Mouse (Mus musculus): ENCODE results near the gene Ikzf3. TPM values are rescaled to one million over a fixed set of nuclear protein-coding genes. Genes with fewer than 3 reads are reported as not detected.

The Ikzf3 gene
- polyA plus RNA-seq, 1 experiment from 2014 or later: not detected

- WGBS: 90% methylated on average over 9 of the region's 9 CpGs
- Histone ChIP-seq H3K4me3 (replicated peaks; ENCODE audit: low read length) (no peak overlapping the region), H3K9ac (replicated peaks; ENCODE audit: low read depth, low read length) (no peak overlapping the region), H3K27ac (ENCODE audit: low read length) (no peak overlapping the region), H3K36me3 (ENCODE audit: control insufficient read depth, insufficient read depth) (no peaks in the 10 kb centered on the region), H3K4me1 (replicated peaks; ENCODE audit: control insufficient read depth, insufficient read depth, low read length) (peaks cover 8% of the 10 kb centered on the region), H3K9me3 (ENCODE audit: control insufficient read depth, low read length) (no peaks in the 10 kb centered on the region), H3K27me3 (replicated peaks; ENCODE audit: control insufficient read depth, insufficient read depth, low read length) (no peaks in the 10 kb centered on the region), H3K4me2 (ENCODE audit: low read length) (no peak overlapping the region)
- ATAC-seq: no peak
Observed at GRCm38 (mm10) chr11:98435723-98436122, 110.1 kb downstream of the Ikzf3 start.

- Histone ChIP-seq H3K4me3 (replicated peaks; ENCODE audit: low read length) (no peak overlapping the region), H3K9me3 (ENCODE audit: control insufficient read depth, low read length) (no peaks in the 10 kb centered on the region), H3K4me1 (replicated peaks; ENCODE audit: control insufficient read depth, insufficient read depth, low read length) (no peaks in the 10 kb centered on the region), H3K27ac (ENCODE audit: low read length) (no peak overlapping the region), H3K27me3 (replicated peaks; ENCODE audit: control insufficient read depth, insufficient read depth, low read length) (no peaks in the 10 kb centered on the region), H3K36me3 (ENCODE audit: control insufficient read depth, insufficient read depth) (no peaks in the 10 kb centered on the region), H3K9ac (replicated peaks; ENCODE audit: low read depth, low read length) (no peak overlapping the region), H3K4me2 (ENCODE audit: low read length) (no peak overlapping the region)
- ATAC-seq: no peak
- 83% methylated on average over 9 of the region's 9 CpGs for WGBS
Observed at GRCm38 (mm10) chr11:98431743-98432502, 113.9 kb downstream of the Ikzf3 start.

DNA sequence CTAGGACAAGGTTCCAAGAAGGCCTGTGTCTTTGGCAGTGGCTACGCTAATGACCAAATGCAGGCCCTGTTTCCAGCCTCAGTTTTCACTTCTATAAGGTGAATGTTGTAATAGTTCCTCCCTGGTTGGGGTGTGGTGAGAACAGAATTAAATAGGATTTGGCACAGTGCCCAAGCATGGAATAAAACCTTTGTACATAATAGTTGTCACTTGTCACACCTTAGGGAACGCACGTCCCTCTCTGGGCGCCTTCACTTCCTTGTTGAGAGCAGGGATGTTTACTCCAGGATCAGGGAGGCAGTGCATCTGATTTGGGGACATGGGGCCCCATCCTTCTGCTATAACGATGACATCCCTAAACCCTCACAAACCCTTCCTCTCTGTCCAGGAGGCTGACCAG lies 117.4 kb downstream of the Ikzf3 start:
- H3K4me1 ChIP-seq (replicated peaks; ENCODE audit: control insufficient read depth, insufficient read depth, low read length): no peaks in the 10 kb centered on the region
- WGBS: 67% methylated on average over 5 of the region's 5 CpGs
- H3K9ac ChIP-seq (replicated peaks; ENCODE audit: low read depth, low read length): no peak overlapping the region
- no peak overlapping the region for H3K4me3 ChIP-seq (replicated peaks; ENCODE audit: low read length)
- H3K4me2 ChIP-seq (ENCODE audit: low read length): no peak overlapping the region
- no peaks in the 10 kb centered on the region for H3K36me3 ChIP-seq (ENCODE audit: control insufficient read depth, insufficient read depth)
- no peaks in the 10 kb centered on the region for H3K27me3 ChIP-seq (replicated peaks; ENCODE audit: control insufficient read depth, insufficient read depth, low read length)
- ATAC-seq: no peak
- no peak overlapping the region for H3K27ac ChIP-seq (ENCODE audit: low read length)
- H3K9me3 ChIP-seq (ENCODE audit: control insufficient read depth, low read length): no peaks in the 10 kb centered on the region

DNA sequence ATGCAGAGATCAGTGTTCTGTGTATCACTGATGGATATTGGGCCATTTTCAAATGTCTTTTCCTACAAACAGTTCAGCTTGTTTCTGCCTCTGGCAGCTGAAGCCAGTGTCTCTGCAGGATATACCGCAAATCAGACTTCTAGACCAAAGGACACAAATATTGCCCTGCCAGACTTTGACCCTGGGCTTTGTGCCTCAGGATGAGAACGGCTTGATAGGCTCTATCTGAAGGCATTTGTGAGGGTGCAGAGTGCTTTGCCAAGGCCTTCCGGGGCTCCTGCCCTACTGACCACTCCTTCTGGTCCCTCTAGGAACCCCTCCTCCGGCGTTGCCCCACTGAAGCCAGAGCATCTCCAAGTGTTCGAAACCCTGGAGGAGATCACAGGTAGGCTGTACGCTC lies 119.2 kb downstream of the Ikzf3 start:
- no peaks in the 10 kb centered on the region for H3K9me3 ChIP-seq (ENCODE audit: control insufficient read depth, low read length)
- no peak for ATAC-seq
- no peak overlapping the region for H3K4me2 ChIP-seq (ENCODE audit: low read length)
- no peaks in the 10 kb centered on the region for H3K4me1 ChIP-seq (replicated peaks; ENCODE audit: control insufficient read depth, insufficient read depth, low read length)
- H3K27ac ChIP-seq (ENCODE audit: low read length): no peak overlapping the region
- H3K27me3 ChIP-seq (replicated peaks; ENCODE audit: control insufficient read depth, insufficient read depth, low read length): no peaks in the 10 kb centered on the region
- no peak overlapping the region for H3K4me3 ChIP-seq (replicated peaks; ENCODE audit: low read length)
- H3K36me3 ChIP-seq (ENCODE audit: control insufficient read depth, insufficient read depth): no peaks in the 10 kb centered on the region
- 93% methylated on average over 7 of the region's 7 CpGs for WGBS
- no peak overlapping the region for H3K9ac ChIP-seq (replicated peaks; ENCODE audit: low read depth, low read length)

DNA sequence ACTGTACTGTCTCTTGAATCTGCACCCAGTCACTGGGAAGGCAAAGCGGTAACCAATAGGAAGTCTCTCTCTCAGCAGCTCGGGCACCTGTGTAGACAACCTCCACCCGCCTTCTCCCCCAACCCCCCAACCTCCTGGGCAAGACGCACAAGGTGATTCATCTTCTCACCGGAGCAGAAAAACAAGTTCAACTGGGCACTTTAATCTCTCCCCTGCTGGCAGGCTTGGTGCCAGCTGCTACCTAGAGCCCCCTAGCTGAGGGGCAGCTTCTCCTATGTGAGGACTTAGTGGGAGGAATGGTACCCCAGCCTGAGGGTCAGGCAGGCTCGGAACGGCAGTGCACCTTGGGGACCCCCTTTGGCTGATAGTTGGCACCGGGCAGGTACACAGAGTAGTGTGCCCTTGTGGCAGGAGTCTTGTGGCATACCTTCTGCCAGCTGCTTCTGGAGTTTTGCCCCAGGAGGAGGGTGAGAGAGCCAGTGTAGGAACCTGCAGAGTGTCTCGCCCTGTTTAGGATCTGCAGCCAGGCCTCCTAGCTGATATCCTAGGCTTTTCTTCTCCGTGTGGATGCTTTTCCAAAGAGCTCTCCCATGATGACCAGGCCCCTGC lies 126.8 kb downstream of the Ikzf3 start:
- ATAC-seq: no peak
- Histone ChIP-seq H3K36me3 (ENCODE audit: control insufficient read depth, insufficient read depth) (no peaks in the 10 kb centered on the region), H3K4me3 (replicated peaks; ENCODE audit: low read length) (no peak overlapping the region), H3K9me3 (ENCODE audit: control insufficient read depth, low read length) (no peaks in the 10 kb centered on the region), H3K27me3 (replicated peaks; ENCODE audit: control insufficient read depth, insufficient read depth, low read length) (no peaks in the 10 kb centered on the region), H3K27ac (ENCODE audit: low read length) (no peak overlapping the region), H3K4me2 (ENCODE audit: low read length) (no peak overlapping the region), H3K4me1 (replicated peaks; ENCODE audit: control insufficient read depth, insufficient read depth, low read length) (0 out of 2 replicates have a peak, but pooled peaks cover 3% of the 10 kb centered on the region), H3K9ac (replicated peaks; ENCODE audit: low read depth, low read length) (no peak overlapping the region)
- WGBS: 81% methylated on average over 10 of the region's 10 CpGs

DNA sequence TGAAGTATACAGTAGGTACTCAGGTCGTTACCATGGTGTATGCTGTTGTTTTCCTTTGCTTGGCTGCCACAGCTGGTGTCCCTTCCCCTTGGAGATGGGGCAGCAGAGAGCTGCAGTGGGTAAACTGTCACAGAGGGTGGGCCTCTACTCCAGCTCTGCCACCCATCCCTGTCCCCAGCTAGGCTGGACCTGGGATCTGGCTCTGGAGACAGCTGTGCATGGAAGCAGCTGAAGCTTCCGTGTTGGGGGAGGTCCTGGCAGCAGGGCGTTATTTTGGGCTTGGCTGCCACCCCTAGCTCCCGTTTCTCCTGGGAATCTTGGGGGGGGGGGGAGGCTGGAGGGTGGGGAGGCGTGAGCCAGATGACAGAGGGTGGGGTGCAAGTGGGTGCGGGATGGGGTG lies 127.6 kb downstream of the Ikzf3 start:
- 67% methylated on average over 6 of the region's 6 CpGs for WGBS
- no peak for ATAC-seq

DNA sequence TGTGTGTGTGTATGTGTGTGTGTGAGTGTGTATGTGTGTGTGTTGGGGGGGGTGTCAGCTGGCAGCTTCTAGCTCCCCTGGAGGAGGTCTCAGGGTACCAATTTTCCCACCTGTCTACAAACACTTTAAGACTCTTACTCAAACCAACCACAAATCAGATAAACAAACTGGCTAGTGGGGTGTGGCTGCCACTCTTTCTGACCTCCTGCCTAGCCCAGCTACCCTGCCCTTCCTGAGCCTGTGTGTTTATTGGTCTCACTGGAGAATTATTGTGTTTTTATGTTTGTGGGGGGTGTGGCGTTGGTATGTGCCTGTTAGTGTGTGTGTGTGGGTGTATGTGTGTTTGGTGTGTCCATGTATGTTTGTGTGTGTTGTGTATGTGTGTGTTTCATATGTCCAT lies 128.8 kb downstream of the Ikzf3 start:
- 87% methylated on average over 1 of the region's 1 CpGs for WGBS

More for the DNA sequence above, 127.6 kb downstream of the Ikzf3 start:
- Histone ChIP-seq H3K27me3 (replicated peaks; ENCODE audit: control insufficient read depth, insufficient read depth, low read length) (no peaks in the 10 kb centered on the region), H3K4me1 (replicated peaks; ENCODE audit: control insufficient read depth, insufficient read depth, low read length) (peaks cover 3% of the 10 kb centered on the region; the same call in 1 of the 2 replicates), H3K36me3 (ENCODE audit: control insufficient read depth, insufficient read depth) (no peaks in the 10 kb centered on the region), H3K9me3 (ENCODE audit: control insufficient read depth, low read length) (no peaks in the 10 kb centered on the region), H3K4me2 (ENCODE audit: low read length) (no peak overlapping the region), H3K9ac (replicated peaks; ENCODE audit: low read depth, low read length) (no peak overlapping the region), H3K27ac (ENCODE audit: low read length) (no peak overlapping the region), H3K4me3 (replicated peaks; ENCODE audit: low read length) (no peak overlapping the region)

More for the DNA sequence above, 128.8 kb downstream of the Ikzf3 start:
- no peak overlapping the region for H3K4me3 ChIP-seq (replicated peaks; ENCODE audit: low read length)
- H3K9ac ChIP-seq (replicated peaks; ENCODE audit: low read depth, low read length): no peak overlapping the region
- H3K4me2 ChIP-seq (ENCODE audit: low read length): no peak overlapping the region
- no peak for ATAC-seq
- H3K9me3 ChIP-seq (ENCODE audit: control insufficient read depth, low read length): no peaks in the 10 kb centered on the region
- H3K36me3 ChIP-seq (ENCODE audit: control insufficient read depth, insufficient read depth): no peaks in the 10 kb centered on the region
- H3K4me1 ChIP-seq (replicated peaks; ENCODE audit: control insufficient read depth, insufficient read depth, low read length): peaks cover 13% of the 10 kb centered on the region
- peaks cover 7% of the 10 kb centered on the region; the same call in 1 of the 2 replicates for H3K27me3 ChIP-seq (replicated peaks; ENCODE audit: control insufficient read depth, insufficient read depth, low read length)
- no peak overlapping the region for H3K27ac ChIP-seq (ENCODE audit: low read length)

Other genes starting within 250 kb of the Ikzf3 start
- gene Neurod2, start 216.4 kb downstream of the Ikzf3 start, polyA plus RNA-seq (2015; fragmentation: Nextera tagmentation; extraction: Ambion mirVana): 110 and 133 TPM in 2 replicates
- gene Ppp1r1b, start 197.6 kb downstream of the Ikzf3 start, polyA plus RNA-seq (2015; fragmentation: Nextera tagmentation; extraction: Ambion mirVana): 69.7 and 72.4 TPM in 2 replicates
- gene Stard3, start 187.7 kb downstream of the Ikzf3 start, polyA plus RNA-seq (2015; fragmentation: Nextera tagmentation; extraction: Ambion mirVana): 52.8 and 56.3 TPM in 2 replicates
- gene Tcap, start 162.2 kb downstream of the Ikzf3 start, polyA plus RNA-seq (2015; fragmentation: Nextera tagmentation; extraction: Ambion mirVana): 0.23 and 0.26 TPM in 2 replicates
- gene Pnmt, start 159.6 kb downstream of the Ikzf3 start, polyA plus RNA-seq (2015; fragmentation: Nextera tagmentation; extraction: Ambion mirVana): 0.21 and 0.86 TPM in 2 replicates
- gene Pgap3, start 145.5 kb downstream of the Ikzf3 start, polyA plus RNA-seq (2015; fragmentation: Nextera tagmentation; extraction: Ambion mirVana): 7.4 and 9.4 TPM in 2 replicates
- 4.9 and 6.2 TPM in 2 replicates for gene Erbb2, start 133.6 kb downstream of the Ikzf3 start, polyA plus RNA-seq (2015; fragmentation: Nextera tagmentation; extraction: Ambion mirVana)
- gene Mien1, start 107.0 kb downstream of the Ikzf3 start, polyA plus RNA-seq (2015; fragmentation: Nextera tagmentation; extraction: Ambion mirVana): 243 and 253 TPM in 2 replicates
- 0.51 and 0.70 TPM in 2 replicates for gene Grb7, start 99.6 kb downstream of the Ikzf3 start, polyA plus RNA-seq (2015; fragmentation: Nextera tagmentation; extraction: Ambion mirVana)
- gene Zpbp2, start 5.1 kb upstream of the Ikzf3 start, polyA plus RNA-seq (2015; fragmentation: Nextera tagmentation; extraction: Ambion mirVana): 0.25 TPM in 1 of 2 replicates, not detected in the other
- gene Ormdl3, start 41.3 kb upstream of the Ikzf3 start, polyA plus RNA-seq (2015; fragmentation: Nextera tagmentation; extraction: Ambion mirVana): 122 and 127 TPM in 2 replicates
- not detected in 2 replicates for gene Lrrc3c, start 52.3 kb upstream of the Ikzf3 start, polyA plus RNA-seq (2015; fragmentation: Nextera tagmentation; extraction: Ambion mirVana)
- 0.61 and 1.0 TPM in 2 replicates for gene Gm12355, start 79.6 kb upstream of the Ikzf3 start, polyA plus RNA-seq (2015; fragmentation: Nextera tagmentation; extraction: Ambion mirVana)
- gene Gsdma3, start 80.3 kb upstream of the Ikzf3 start, polyA plus RNA-seq (2015; fragmentation: Nextera tagmentation; extraction: Ambion mirVana): not detected in 2 replicates
- gene Gsdma2, start 100.7 kb upstream of the Ikzf3 start, polyA plus RNA-seq (2015; fragmentation: Nextera tagmentation; extraction: Ambion mirVana): not detected in 2 replicates
- not detected in 2 replicates for gene Gsdma, start 118.3 kb upstream of the Ikzf3 start, polyA plus RNA-seq (2015; fragmentation: Nextera tagmentation; extraction: Ambion mirVana)
- gene Psmd3, start 136.5 kb upstream of the Ikzf3 start, polyA plus RNA-seq (2015; fragmentation: Nextera tagmentation; extraction: Ambion mirVana): 197 and 201 TPM in 2 replicates
- not detected in 2 replicates for gene Csf3, start 155.2 kb upstream of the Ikzf3 start, polyA plus RNA-seq (2015; fragmentation: Nextera tagmentation; extraction: Ambion mirVana)
- gene Med24, start 183.4 kb upstream of the Ikzf3 start, polyA plus RNA-seq (2015; fragmentation: Nextera tagmentation; extraction: Ambion mirVana): 88.8 and 93.7 TPM in 2 replicates
- 177 and 182 TPM in 2 replicates for gene Thra, start 194.6 kb upstream of the Ikzf3 start, polyA plus RNA-seq (2015; fragmentation: Nextera tagmentation; extraction: Ambion mirVana)
- 3.8 and 4.0 TPM in 2 replicates for gene Nr1d1, start 229.3 kb upstream of the Ikzf3 start, polyA plus RNA-seq (2015; fragmentation: Nextera tagmentation; extraction: Ambion mirVana)
- 27.7 and 32.0 TPM in 2 replicates for gene Msl1, start 249.5 kb upstream of the Ikzf3 start, polyA plus RNA-seq (2015; fragmentation: Nextera tagmentation; extraction: Ambion mirVana)

All from forebrain, embryonic 16.5 days (tissue).